30 mouse cellular contexts compared by ENCODE assay signal in the genomic region with DNA sequence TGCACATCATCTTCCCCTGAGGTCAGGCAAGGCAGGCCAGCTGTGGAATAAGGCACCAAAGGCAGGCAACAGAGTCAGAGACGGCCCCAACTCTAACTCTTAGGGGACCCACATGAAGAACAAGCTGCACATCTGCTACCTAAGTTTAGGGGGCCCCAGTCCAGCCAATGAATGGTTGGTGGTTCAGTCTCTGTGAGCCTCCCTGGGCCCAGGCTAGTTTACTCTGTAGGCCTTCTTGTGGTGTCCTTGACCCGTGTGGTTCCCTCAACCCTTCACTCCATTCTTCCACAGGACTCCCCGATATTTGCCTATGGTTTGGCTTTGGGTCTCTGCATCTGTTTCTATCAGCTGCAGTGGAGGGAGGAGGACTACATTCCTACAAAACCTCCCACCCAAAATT. TPM values are rescaled to one million over a fixed set of nuclear protein-coding genes. Genes with fewer than 3 reads are reported as not detected.
DNase-seq lines count a peak whose midpoint lies in the region; ATAC-seq and TF ChIP-seq lines count a peak whose summit lies in the region.
"Had no signal": no experiment of that assay in that cellular context is flagged by ENCODE, and none has a peak within 500 bp of the region (broad histone marks: within the 10 kb centered on the region; RNA-seq: fewer than 3 reads in every experiment).

No protein-coding gene starts in this region.

- no peaks in the 10 kb centered on the region for H3K9me3 ChIP-seq in liver, embryonic 12.5 days (replicated peaks)
- H3K9me3 ChIP-seq in liver, postnatal 0 days (ENCODE audit: low read length), result no peaks in the 10 kb centered on the region
- no peaks in the 10 kb centered on the region for H3K9me3 ChIP-seq in liver, embryonic 14.5 days (ENCODE audit: control insufficient read depth, low read length)
- H3K9me3 ChIP-seq: embryonic facial prominence, embryonic 12.5 days; embryonic facial prominence, embryonic 15.5 days; forebrain, embryonic 10.5 days; forebrain, embryonic 13.5 days; heart, embryonic 13.5 days had no signal

- no peaks in the 10 kb centered on the region for H3K27me3 ChIP-seq in liver, embryonic 12.5 days (replicated peaks)
- H3K27me3 ChIP-seq in liver, postnatal 0 days (ENCODE audit: insufficient read depth, low read length), result no peaks in the 10 kb centered on the region
- H3K27me3 ChIP-seq in liver, embryonic 14.5 days (ENCODE audit: control insufficient read depth, insufficient read depth, low read length), result no peaks in the 10 kb centered on the region
- H3K27me3 ChIP-seq: CH12.LX; embryonic facial prominence, embryonic 12.5 days; embryonic facial prominence, embryonic 15.5 days; forebrain, embryonic 13.5 days; heart, embryonic 13.5 days; Patski had no signal

- no peak overlapping the region for H3K27ac ChIP-seq in liver, embryonic 12.5 days
- H3K27ac ChIP-seq in liver, postnatal 0 days (ENCODE audit: low read depth), result no peak overlapping the region
- H3K27ac ChIP-seq in liver, embryonic 14.5 days, result no peak overlapping the region
- H3K27ac ChIP-seq: embryonic facial prominence, embryonic 12.5 days; embryonic facial prominence, embryonic 15.5 days; forebrain, embryonic 10.5 days; forebrain, embryonic 13.5 days; gastrocnemius, adult 2 months; heart, embryonic 13.5 days; hindbrain, embryonic 14.5 days; hindbrain, postnatal 0 days had no signal

- H3K36me3 ChIP-seq in liver, embryonic 12.5 days, result peaks cover 71% of the 10 kb centered on the region
- H3K36me3 ChIP-seq in liver, postnatal 0 days (replicated peaks; ENCODE audit: insufficient read depth, low read length), result peaks cover 46% of the 10 kb centered on the region
- peaks cover 63% of the 10 kb centered on the region for H3K36me3 ChIP-seq in liver, embryonic 14.5 days (replicated peaks; ENCODE audit: control insufficient read depth, insufficient read depth, low read depth)
- H3K36me3 ChIP-seq: embryonic facial prominence, embryonic 12.5 days; embryonic facial prominence, embryonic 15.5 days; forebrain, embryonic 10.5 days had no signal

- WGBS in liver, embryonic 12.5 days (ENCODE audit: insufficient replicate concordance), result 92% methylated on average over 3 of the region's 3 CpGs
- WGBS in liver, postnatal 0 days (ENCODE audit: insufficient replicate concordance), result 89% methylated on average over 3 of the region's 3 CpGs
- WGBS in liver, embryonic 14.5 days (ENCODE audit: insufficient replicate concordance), result 89% methylated on average over 3 of the region's 3 CpGs

- no peak overlapping the region for H3K4me3 ChIP-seq in liver, embryonic 12.5 days
- no peak overlapping the region for H3K4me3 ChIP-seq in liver, postnatal 0 days (ENCODE audit: low read depth, low read length)
- no peak overlapping the region for H3K4me3 ChIP-seq in liver, embryonic 14.5 days (ENCODE audit: insufficient read depth in 1 of 2, low read depth in 2 of 2, low read length in 2 of 2)
- H3K4me3 ChIP-seq: embryonic facial prominence, embryonic 12.5 days; embryonic facial prominence, embryonic 15.5 days; erythroblast, embryonic 14.5 days; forebrain, embryonic 10.5 days; forebrain, embryonic 13.5 days; gastrocnemius, adult 2 months; heart, embryonic 13.5 days had no signal

- no peak for DNase-seq in liver, postnatal 0 days
- DNase-seq in liver, embryonic 14.5 days (ENCODE audit: low read depth in 3 of 3, low spot score in 3 of 3), result no peak
- no peak for DNase-seq in gastrocnemius, adult 8-10 months (ENCODE audit: low spot score in 2 of 2)
- DNase-seq in spleen, adult 18-20 months, result no peak
- DNase-seq: adrenal gland, postnatal 10 days; B cell, adult 2 months; cerebellum, adult 11 months; cerebellum, adult 2 months; cerebellum, adult 9-11 months; cerebellum, postnatal 25 days; forebrain, postnatal 0 days; gastrocnemius, adult 2 months; gastrocnemius, postnatal 25 days; heart, adult 18-20 months; heart, postnatal 14 days; heart, postnatal 4 days had no signal

- H3K9ac ChIP-seq in liver, embryonic 12.5 days, result no peak overlapping the region
- H3K9ac ChIP-seq in liver, postnatal 0 days (replicated peaks), result no peak overlapping the region
- H3K9ac ChIP-seq in liver, embryonic 14.5 days (replicated peaks), result no peak overlapping the region
- H3K9ac ChIP-seq: embryonic facial prominence, embryonic 12.5 days; embryonic facial prominence, embryonic 15.5 days; forebrain, embryonic 13.5 days; forebrain, postnatal 0 days; heart, embryonic 13.5 days; hindbrain, embryonic 14.5 days had no signal

- peak; percentile 46 for ATAC-seq in liver, embryonic 12.5 days
- no peak for ATAC-seq in liver, postnatal 0 days
- ATAC-seq in erythroblast, adult 5-6 weeks (replicated peaks; ENCODE audit: low FRiP score, poor library complexity, severe bottlenecking), result 0 out of 2 replicates have a peak, but pooled peaks have one; percentile 27
- ATAC-seq in liver, embryonic 14.5 days (ENCODE audit: insufficient read depth), result peak; percentile 24
- ATAC-seq in megakaryocyte-erythroid progenitor cell, adult 5-6 weeks (replicated peaks; ENCODE audit: low FRiP score, low TSS enrichment, poor library complexity, severe bottlenecking), result peak; percentile 37
- ATAC-seq: forebrain, embryonic 13.5 days; forebrain, postnatal 0 days; hindbrain, postnatal 0 days; inflammation-experienced regulatory T-cells, adult 6 months had no signal

- no peak overlapping the region for H3K4me2 ChIP-seq in liver, embryonic 12.5 days
- no peak overlapping the region for H3K4me2 ChIP-seq in liver, postnatal 0 days (ENCODE audit: low read depth, low read length)
- H3K4me2 ChIP-seq in liver, embryonic 14.5 days (ENCODE audit: low read depth), result no peak overlapping the region
- H3K4me2 ChIP-seq: embryonic facial prominence, embryonic 12.5 days; embryonic facial prominence, embryonic 15.5 days; forebrain, embryonic 13.5 days; heart, embryonic 13.5 days; hindbrain, embryonic 14.5 days had no signal

- no peak for TF ChIP-seq EP300 in liver, postnatal 0 days (IDR thresholded peaks at IDR 0.05; ENCODE audit: low read depth)
- TF ChIP-seq EP300 in liver, embryonic 14.5 days (IDR thresholded peaks at IDR 0.05; ENCODE audit: low read depth), result no peak

- TF ChIP-seq CTCF in liver, postnatal 0 days (IDR thresholded peaks at IDR 0.05; ENCODE audit: low read depth), result no peak
- no peak for TF ChIP-seq CTCF in liver, embryonic 14.5 days (IDR thresholded peaks at IDR 0.05; ENCODE audit: low read depth)

- no peaks in the 10 kb centered on the region for H3K4me1 ChIP-seq in liver, embryonic 12.5 days
- H3K4me1 ChIP-seq in liver, postnatal 0 days (ENCODE audit: insufficient read depth), result no peaks in the 10 kb centered on the region
- H3K4me1 ChIP-seq in liver, embryonic 14.5 days (replicated peaks; ENCODE audit: control insufficient read depth in 2 of 2, insufficient read depth in 2 of 2, low read length in 1 of 2), result no peaks in the 10 kb centered on the region
- H3K4me1 ChIP-seq: embryonic facial prominence, embryonic 12.5 days; embryonic facial prominence, embryonic 15.5 days; forebrain, embryonic 13.5 days had no signal

RNA-seq across cellular contexts. Expression of a gene that starts 17.3 kb away (rescaled TPM):
- 2,168 and 2,210 TPM in 2 replicates for polyA plus RNA-seq in liver, embryonic 12.5 days (2016; fragmentation: Nextera tagmentation; extraction: Ambion mirVana)
- polyA plus RNA-seq in liver, postnatal 0 days (2015; fragmentation: Nextera tagmentation; extraction: Ambion mirVana), result 901 and 980 TPM in 2 replicates
- 2,221 and 2,248 TPM in 2 replicates for total RNA-seq in erythroblast, adult 5-6 weeks (2015; ENCODE audit: low replicate concordance)
- 2,517 and 3,025 TPM in 2 replicates for total RNA-seq in erythroblast, adult 5-6 weeks (2017; ENCODE audit: low replicate concordance)
- 960 and 1,504 TPM in 2 replicates for polyA plus RNA-seq in liver, embryonic 14.5 days (2012; rRNA removed)
- polyA plus RNA-seq in liver, embryonic 14.5 days (2014; fragmentation: Nextera tagmentation; extraction: Ambion mirVana), result 2,373 and 2,511 TPM in 2 replicates
- 2,184 and 2,475 TPM in 2 replicates for total RNA-seq in megakaryocyte-erythroid progenitor cell, adult 5-6 weeks (2014; fragmentation: Nextera tagmentation)
- 1,680 and 1,983 TPM in 2 replicates for total RNA-seq in megakaryocyte-erythroid progenitor cell, adult 5-6 weeks (2017)
- total RNA-seq in gastrocnemius, adult 8-10 months (2022), result 10 to 100 TPM; 14.3 to 25.3 (median 18.2) TPM

RNA-seq across cellular contexts. Expression of a gene that starts 40.1 kb away (rescaled TPM):
- polyA plus RNA-seq in liver, embryonic 12.5 days (2016; fragmentation: Nextera tagmentation; extraction: Ambion mirVana), result 8.2 and 8.5 TPM in 2 replicates
- polyA plus RNA-seq in liver, postnatal 0 days (2015; fragmentation: Nextera tagmentation; extraction: Ambion mirVana), result 38.8 and 39.0 TPM in 2 replicates
- 0.38 TPM in 1 of 2 replicates, not detected in the other for total RNA-seq in erythroblast, adult 5-6 weeks (2015; ENCODE audit: low replicate concordance)
- total RNA-seq in erythroblast, adult 5-6 weeks (2017; ENCODE audit: low replicate concordance), result 0.85 TPM in 1 of 2 replicates, not detected in the other
- 30.6 and 33.2 TPM in 2 replicates for polyA plus RNA-seq in liver, embryonic 14.5 days (2012; rRNA removed)
- polyA plus RNA-seq in liver, embryonic 14.5 days (2014; fragmentation: Nextera tagmentation; extraction: Ambion mirVana), result 80.3 and 134 TPM in 2 replicates
- 4.6 and 5.3 TPM in 2 replicates for total RNA-seq in megakaryocyte-erythroid progenitor cell, adult 5-6 weeks (2014; fragmentation: Nextera tagmentation)
- total RNA-seq in megakaryocyte-erythroid progenitor cell, adult 5-6 weeks (2017), result 4.3 and 10.5 TPM in 2 replicates
- 1,000 to 10,000 TPM in 3 of 4 experiments, 100 to 1,000 TPM in 1; 906 to 1,729 (median 1,130) TPM for total RNA-seq in gastrocnemius, adult 8-10 months (2022)
- polyA plus RNA-seq: inflammation-experienced regulatory T-cells, adult 6 months had no signal

Comparison
In these comparisons a context has a peak if more than half of its experiments do, and no peak if none do; other contexts are left out.
1. RNA of a gene that starts 17.3 kb away (total RNA-seq): 2,221 to 3,025 TPM in erythroblast, adult 5-6 weeks and 1,680 to 2,475 TPM in megakaryocyte-erythroid progenitor cell, adult 5-6 weeks; 14.3 to 25.3 TPM in gastrocnemius, adult 8-10 months; every median in the first group is over 10 times any median in the second.
2. RNA of a gene that starts 40.1 kb away (total RNA-seq): 906 to 1,729 TPM in gastrocnemius, adult 8-10 months; 4.3 to 10.5 TPM in megakaryocyte-erythroid progenitor cell, adult 5-6 weeks and 0.38 to 0.85 TPM in erythroblast, adult 5-6 weeks; every median in the first group is over 10 times any median in the second.